In genomic region chr12:115003118-115003517, GRCm38 (mm10) we compare ENCODE assay signal across 24 mouse cellular contexts.
A peak's percentile ranks its signal among the peaks of the same experiment; 100 is the strongest.
DNase-seq lines count a peak whose midpoint lies in the region; ATAC-seq lines count a peak whose summit lies in the region.
"Had no signal": no experiment of that assay in that cellular context is flagged by ENCODE, and none has a peak within 500 bp of the region (broad histone marks: within the 10 kb centered on the region; RNA-seq: fewer than 3 reads in every experiment).

No protein-coding gene starts in this region.

- no peaks in the 10 kb centered on the region for H3K27me3 ChIP-seq in embryonic facial prominence, embryonic 10.5 days (replicated peaks; ENCODE audit: low read depth, poor library complexity, severe bottlenecking)
- H3K27me3 ChIP-seq: CH12.LX; embryonic facial prominence, embryonic 12.5 days; forebrain, embryonic 13.5 days; forebrain, embryonic 15.5 days; Patski had no signal

- 0 out of 2 replicates have a peak, but pooled peaks cover 7% of the 10 kb centered on the region for H3K9me3 ChIP-seq in embryonic facial prominence, embryonic 10.5 days
- H3K9me3 ChIP-seq: embryonic facial prominence, embryonic 12.5 days had no signal

- H3K4me1 ChIP-seq in embryonic facial prominence, embryonic 10.5 days = no peaks in the 10 kb centered on the region
- H3K4me1 ChIP-seq: embryonic facial prominence, embryonic 12.5 days; forebrain, embryonic 13.5 days; forebrain, embryonic 15.5 days had no signal

- whole genome bisulfite sequencing in embryonic facial prominence, embryonic 10.5 days = 92% methylated on average over 1 of the region's 1 CpGs

- H3K4me3 ChIP-seq in embryonic facial prominence, embryonic 10.5 days = no peak overlapping the region
- H3K4me3 ChIP-seq: embryonic facial prominence, embryonic 12.5 days; forebrain, embryonic 13.5 days; forebrain, embryonic 15.5 days had no signal

- no peak overlapping the region for H3K27ac ChIP-seq in embryonic facial prominence, embryonic 10.5 days (replicated peaks)
- H3K27ac ChIP-seq: embryonic facial prominence, embryonic 12.5 days; forebrain, embryonic 13.5 days; forebrain, embryonic 15.5 days had no signal

- no peak for DNase-seq in embryonic facial prominence, embryonic 10.5 days (ENCODE audit: low spot score)
- DNase-seq in ovary, adult 18-20 months (ENCODE audit: low spot score) = no peak
- DNase-seq: adrenal gland, adult 2 months; adrenal gland, postnatal 10 days; adrenal gland, postnatal 25 days; B cell, adult 2 months; cerebellum, adult 11-12 months; cerebellum, adult 2 months; cerebellum, adult 9-10 months; cerebellum, postnatal 10 days; cerebellum, postnatal 25 days; embryo, embryonic 11 days; forebrain, postnatal 0 days had no signal

- H3K36me3 ChIP-seq in embryonic facial prominence, embryonic 10.5 days (replicated peaks) = no peaks in the 10 kb centered on the region
- H3K36me3 ChIP-seq: embryonic facial prominence, embryonic 12.5 days; forebrain, embryonic 15.5 days; G1E had no signal

- ATAC-seq in activated CD4-positive, CD25-positive, alpha-beta regulatory T cell, adult 4 months = peak; percentile 14
- peak; percentile 20; the same call in 1 of the 2 replicates for ATAC-seq in granulocyte monocyte progenitor cell, adult 5-6 weeks (replicated peaks; ENCODE audit: poor library complexity, severe bottlenecking)
- peak; percentile 53 for ATAC-seq in megakaryocyte, adult 5-6 weeks (ENCODE audit: poor library complexity, severe bottlenecking)
- no peak for ATAC-seq in megakaryocyte progenitor cell, adult 5-6 weeks (replicated peaks; ENCODE audit: poor library complexity)
- ATAC-seq: CD4-positive, CD25-positive, alpha-beta regulatory T cell, adult 4 months; forebrain, embryonic 13.5 days; forebrain, embryonic 15.5 days; forebrain, postnatal 0 days; Patski had no signal
